Mouse (Mus musculus) spleen, adult 2 months (tissue): ENCODE measurements around the gene Zfp275.

Source experiments
- CTCF ChIP-seq: fragments of 200-500 bp; IDR thresholded peaks from 2 replicates; pipeline ENCODE4 v1.5.1; 2011; ENCODE audit warnings: mild to moderate bottlenecking, inconsistent platforms; ENCODE audit not compliant: insufficient read depth, insufficient read length, insufficient replicate concordance; ENCODE audit errors: extremely low read depth
- POLR2A ChIP-seq: fragments of 200-500 bp; IDR thresholded peaks from 2 replicates; pipeline ENCODE4 v1.6.1; 2011; ENCODE audit warnings: low read depth, low read length, inconsistent platforms

DNA sequence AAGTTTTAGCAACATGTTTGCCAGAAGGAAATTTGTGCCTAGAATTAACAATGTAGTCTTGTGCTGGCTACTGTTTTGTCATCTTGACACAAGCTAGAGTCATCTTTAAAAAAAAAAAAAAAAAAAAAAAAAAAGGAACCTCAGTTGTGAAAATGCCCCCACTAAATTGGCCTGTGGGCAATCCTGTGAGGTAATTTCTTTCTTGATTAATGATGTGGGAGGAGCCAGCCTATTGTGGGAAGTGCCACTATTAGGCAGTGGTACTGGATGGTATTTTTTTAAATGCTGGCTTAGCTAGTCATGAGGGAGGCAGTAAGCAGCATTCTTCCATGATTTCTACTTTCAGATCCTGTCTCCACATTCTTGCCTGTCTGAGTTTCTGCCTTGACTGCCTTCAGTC, 20.9 kb downstream of the Zfp275 start:
- no peak for TF ChIP-seq POLR2A
- TF ChIP-seq CTCF: no peak
